ENCODE assay signal across 9 mouse cellular contexts in the genomic region with DNA sequence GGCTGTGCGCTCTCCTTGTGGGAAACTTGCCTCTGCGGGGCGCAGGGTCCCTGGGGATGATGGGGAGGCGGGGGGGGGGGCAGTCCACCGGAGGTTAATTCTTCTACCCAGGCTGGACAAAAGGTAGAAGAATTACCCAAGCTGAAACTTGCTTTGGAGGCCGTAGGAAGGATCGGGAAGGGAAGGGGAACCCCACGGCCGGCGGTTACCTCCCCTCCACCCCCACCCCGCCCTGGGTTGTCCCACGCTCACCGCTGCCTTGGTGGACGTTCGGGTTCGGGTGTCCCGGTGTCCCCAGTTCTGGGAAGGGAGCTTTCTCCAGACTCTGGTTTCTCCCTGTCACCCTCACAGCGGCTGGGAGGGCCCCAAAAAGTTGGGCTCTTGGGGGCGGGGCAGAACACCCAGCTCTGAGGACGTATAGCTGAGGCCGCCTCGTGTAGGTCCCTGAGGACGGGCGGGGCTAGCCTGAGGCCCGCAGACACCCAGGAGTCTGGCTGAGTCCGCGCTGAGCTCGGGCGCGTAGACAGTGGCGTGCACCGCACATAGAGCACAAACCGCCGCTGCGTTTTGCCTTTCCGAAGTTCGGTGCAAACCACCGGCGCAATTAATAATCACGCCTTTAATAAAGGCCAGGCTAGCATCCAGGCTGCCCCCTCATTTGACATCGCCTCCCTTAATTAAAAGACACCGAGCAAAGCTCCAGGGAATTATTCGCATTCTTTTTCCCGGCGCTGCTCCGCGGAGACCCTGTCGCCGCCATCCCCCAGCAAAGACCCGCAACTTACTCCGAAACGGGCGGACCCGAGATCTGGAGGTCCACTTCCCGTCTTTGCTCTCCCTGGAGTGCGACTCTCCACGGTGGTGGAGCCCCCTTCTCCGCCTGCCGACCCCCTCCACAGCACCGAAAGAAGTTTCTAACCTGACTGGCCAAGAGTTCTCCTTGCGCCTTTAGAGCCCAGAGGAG. TPM values are rescaled to one million over a fixed set of nuclear protein-coding genes. Genes with fewer than 3 reads are reported as not detected.
DNase-seq lines count a peak whose midpoint lies in the region; ATAC-seq lines count a peak whose summit lies in the region.
"Had no signal": no experiment of that assay in that cellular context is flagged by ENCODE, and none has a peak within 500 bp of the region (broad histone marks: within the 10 kb centered on the region; RNA-seq: fewer than 3 reads in every experiment).

No protein-coding gene starts in this region.

- peaks cover 100% of the 10 kb centered on the region for H3K27me3 ChIP-seq in embryonic facial prominence, embryonic 10.5 days (replicated peaks; ENCODE audit: low read depth, poor library complexity, severe bottlenecking)
- H3K27me3 ChIP-seq in hindbrain, embryonic 14.5 days (ENCODE audit: control insufficient read depth, insufficient read depth, low read length) = peaks cover 40% of the 10 kb centered on the region
- H3K27me3 ChIP-seq: Patski had no signal

- peak overlapping the region; percentile 40; the same call in 1 of the 2 replicates for H3K27ac ChIP-seq in embryonic facial prominence, embryonic 10.5 days (replicated peaks)
- no peak overlapping the region; the same call in 1 of the 2 replicates for H3K27ac ChIP-seq in hindbrain, embryonic 14.5 days

- peak overlapping the region; percentile 74 for H3K4me3 ChIP-seq in embryonic facial prominence, embryonic 10.5 days
- H3K4me3 ChIP-seq in hindbrain, embryonic 14.5 days (replicated peaks; ENCODE audit: low read length) = peak overlapping the region; percentile 49

- no peaks in the 10 kb centered on the region for H3K36me3 ChIP-seq in embryonic facial prominence, embryonic 10.5 days (replicated peaks)
- H3K36me3 ChIP-seq in hindbrain, embryonic 14.5 days (replicated peaks; ENCODE audit: control insufficient read depth, insufficient read depth) = no peaks in the 10 kb centered on the region

- peaks cover 74% of the 10 kb centered on the region for H3K4me1 ChIP-seq in embryonic facial prominence, embryonic 10.5 days
- H3K4me1 ChIP-seq in hindbrain, embryonic 14.5 days (replicated peaks; ENCODE audit: control insufficient read depth, insufficient read depth, low read length) = peaks cover 45% of the 10 kb centered on the region; the same call in 1 of the 2 replicates

- no peaks in the 10 kb centered on the region for H3K9me3 ChIP-seq in embryonic facial prominence, embryonic 10.5 days
- H3K9me3 ChIP-seq in hindbrain, embryonic 14.5 days (ENCODE audit: control insufficient read depth, low read length) = no peaks in the 10 kb centered on the region

- peak overlapping the region; percentile 53 for H3K9ac ChIP-seq in hindbrain, embryonic 14.5 days

- peak overlapping the region; percentile 97 for H3K4me2 ChIP-seq in hindbrain, embryonic 14.5 days (replicated peaks)

- ATAC-seq in hindbrain, embryonic 14.5 days (ENCODE audit: low FRiP score) = no peak

- DNase-seq in heart, adult 11 months = peak; percentile 93
- DNase-seq in heart, adult 9 months (ENCODE audit: low spot score in 2 of 2) = no peak
- DNase-seq in CD4-positive, CD25-positive, alpha-beta regulatory T cell, adult 2 months (ENCODE audit: low read depth, low spot score) = peak; percentile 61
- DNase-seq in embryonic facial prominence, embryonic 10.5 days (ENCODE audit: low spot score) = peak; percentile 51
- DNase-seq in hindbrain, embryonic 14.5 days (ENCODE audit: low spot score) = no peak
- DNase-seq in lung, postnatal 36 days = peak; percentile 25
- peak; percentile 19 to 20 for DNase-seq in spleen, postnatal 36 days (ENCODE audit: low spot score in 2 of 2)
- DNase-seq in adipocyte (ENCODE audit: low spot score) = no peak

- WGBS in embryonic facial prominence, embryonic 10.5 days = under 1% methylated on average over 61 of the region's 61 CpGs
- under 1% methylated on average over 61 of the region's 61 CpGs for WGBS in hindbrain, embryonic 14.5 days

RNA-seq across cellular contexts. Expression of a gene that starts 1.4 kb away (rescaled TPM):
- 0.69 and 1.4 TPM in 2 replicates for polyA plus RNA-seq in embryonic facial prominence, embryonic 10.5 days (2016; fragmentation: Nextera tagmentation; extraction: Ambion mirVana)
- 2.9 and 3.9 TPM in 2 replicates for polyA plus RNA-seq in hindbrain, embryonic 14.5 days (2014; fragmentation: Nextera tagmentation; extraction: Ambion mirVana)

Comparison
In these comparisons a context has a peak if more than half of its experiments do, and no peak if none do; other contexts are left out.
1. DNase-seq: peak in heart, adult 11 months (single experiment), CD4-positive, CD25-positive, alpha-beta regulatory T cell, adult 2 months (single experiment), embryonic facial prominence, embryonic 10.5 days (single experiment), lung, postnatal 36 days (single experiment) and spleen, postnatal 36 days (2 of 2); none in heart, adult 9 months (0 of 2), hindbrain, embryonic 14.5 days (single experiment) and adipocyte (single experiment).